Mouse (Mus musculus): ENCODE results near the gene C530025M09Rik. TPM values are rescaled to one million over a fixed set of nuclear protein-coding genes. Genes with fewer than 3 reads are reported as not detected.

Gene C530025M09Rik
- total RNA-seq, 2 experiments from 2014 or later, result 2.1 to 3.7 TPM

- intact Hi-C loops (cut with DNase I), result no loop called here
- peak in 1 of 2 experiments; percentile 35 for DNase-seq (ENCODE audit: low spot score in 2 of 2)
These were observed 12.6 kb downstream of the C530025M09Rik start for GRCm38 (mm10) chr2:149818395-149818794.

- DNase-seq (ENCODE audit: low spot score in 2 of 2), result no peak
- intact Hi-C loops (cut with DNase I), result no loop called here
These were observed 18.1 kb downstream of the C530025M09Rik start for GRCm38 (mm10) chr2:149812899-149813298.

- no peak for DNase-seq (ENCODE audit: low spot score in 2 of 2)
- intact Hi-C loops (cut with DNase I), result no loop called here
These were observed 25.8 kb downstream of the C530025M09Rik start for GRCm38 (mm10) chr2:149805256-149805655.

- intact Hi-C loops (cut with DNase I), result no loop called here
- no peak for DNase-seq (ENCODE audit: low spot score in 2 of 2)
These were observed 26.3 kb downstream of the C530025M09Rik start for GRCm38 (mm10) chr2:149804599-149805140.

GRCm38 (mm10) chr2:149798613-149799012, 32.4 kb downstream of the C530025M09Rik start:
- intact Hi-C loops (cut with DNase I), result no loop called here
- no peak for DNase-seq (ENCODE audit: low spot score in 2 of 2)

Other genes starting within 250 kb of the C530025M09Rik start
- 10 to 100 TPM; 58.4 to 86.1 TPM for gene Syndig1, start 2.0 kb downstream of the C530025M09Rik start, total RNA-seq (2021)

Data from left cerebral cortex, postnatal 14 days (tissue).